Mouse (Mus musculus) left cerebral cortex, postnatal 4 days (tissue): ENCODE data around the gene Pdzrn3. TPM values are rescaled to one million over a fixed set of nuclear protein-coding genes. Genes with fewer than 3 reads are reported as not detected.

Source experiments
- DNase-seq: peaks from one replicate; pipeline ENCODE4 v3.0.0-alpha.2; 2022
- intact Hi-C: fragments of 180-260 bp; cut with DNase I; formaldehyde crosslinking; loops from one replicate; pipeline ENCODE4 v1.15.1; 2025
- total RNA-seq, 2 experiments: library from RNA; stranded (reverse); gene quantifications; 2 replicates each; pipeline ENCODE4 v1.2.3; 2021

The Pdzrn3 gene
- total RNA-seq, 2 experiments from 2014 or later = 42.6 to 47.1 TPM

GRCm38 (mm10) chr6:101296997-101297396 lies 80.7 kb downstream of the Pdzrn3 start:
- intact Hi-C loops = no loop called here
- DNase-seq = no peak

GRCm38 (mm10) chr6:101296280-101296679 lies 81.4 kb downstream of the Pdzrn3 start:
- intact Hi-C loops = no loop called here
- DNase-seq = no peak

- intact Hi-C loops = no loop called here
Measured at GRCm38 (mm10) chr6:101293036-101293572, 84.6 kb downstream of the Pdzrn3 start.

GRCm38 (mm10) chr6:101291944-101292343 lies 85.8 kb downstream of the Pdzrn3 start:
- no peak for DNase-seq
- intact Hi-C loops = no loop called here

More at GRCm38 (mm10) chr6:101293036-101293572, 84.6 kb downstream of the Pdzrn3 start:
- no peak for DNase-seq

GRCm38 (mm10) chr6:101290160-101290559 lies 87.5 kb downstream of the Pdzrn3 start:
- no peak for DNase-seq
- intact Hi-C loops = no loop called here

- peak; percentile 52 for DNase-seq
- intact Hi-C loops = no loop called here
Measured at GRCm38 (mm10) chr6:101289428-101289827, 88.3 kb downstream of the Pdzrn3 start.

GRCm38 (mm10) chr6:101287566-101288173 lies 90.0 kb downstream of the Pdzrn3 start:
- no peak for DNase-seq
- intact Hi-C loops = no loop called here

GRCm38 (mm10) chr6:101287077-101287476 lies 90.6 kb downstream of the Pdzrn3 start:
- intact Hi-C loops = no loop called here
- DNase-seq = no peak

GRCm38 (mm10) chr6:101284368-101284955 lies 93.2 kb downstream of the Pdzrn3 start:
- intact Hi-C loops = no loop called here
- no peak for DNase-seq

- intact Hi-C loops = no loop called here
- DNase-seq = no peak
Measured at GRCm38 (mm10) chr6:101283891-101284290, 93.8 kb downstream of the Pdzrn3 start.

GRCm38 (mm10) chr6:101281644-101282043 lies 96.1 kb downstream of the Pdzrn3 start:
- intact Hi-C loops = no loop called here
- DNase-seq = no peak

- DNase-seq = peak; percentile 31
- intact Hi-C loops = no loop called here
Measured at GRCm38 (mm10) chr6:101280811-101281218, 96.9 kb downstream of the Pdzrn3 start.

GRCm38 (mm10) chr6:101278286-101278932 lies 99.3 kb downstream of the Pdzrn3 start:
- intact Hi-C loops = no loop called here
- DNase-seq = no peak

- intact Hi-C loops = no loop called here
- DNase-seq = no peak
Measured at GRCm38 (mm10) chr6:101276261-101276660, 101.4 kb downstream of the Pdzrn3 start.

GRCm38 (mm10) chr6:101275806-101276205 lies 101.9 kb downstream of the Pdzrn3 start:
- intact Hi-C loops = no loop called here
- no peak for DNase-seq

GRCm38 (mm10) chr6:101274846-101275245 lies 102.9 kb downstream of the Pdzrn3 start:
- intact Hi-C loops = no loop called here
- DNase-seq = no peak

GRCm38 (mm10) chr6:101272256-101272655 lies 105.4 kb downstream of the Pdzrn3 start:
- no peak for DNase-seq
- intact Hi-C loops = no loop called here

GRCm38 (mm10) chr6:101271378-101272135 lies 106.1 kb downstream of the Pdzrn3 start:
- DNase-seq = no peak
- intact Hi-C loops = no loop called here

- no peak for DNase-seq
- intact Hi-C loops = no loop called here
Measured at GRCm38 (mm10) chr6:101270095-101270826, 107.4 kb downstream of the Pdzrn3 start.

GRCm38 (mm10) chr6:101269335-101270094 lies 108.2 kb downstream of the Pdzrn3 start:
- no peak for DNase-seq
- intact Hi-C loops = loop anchor here (5.0 kb wide), 2 partner anchors 263 to 338 kb away; no protein-coding TSS in a partner anchor
